Mouse (Mus musculus): ENCODE measurements around the gene Gm44503. TPM values are rescaled to one million over a fixed set of nuclear protein-coding genes. Genes with fewer than 3 reads are reported as not detected.
A peak's percentile ranks its signal among the peaks of the same experiment; 100 is the strongest.

Gene Gm44503
- polyA plus RNA-seq, 1 experiment from 2014 or later, result not detected

DNA sequence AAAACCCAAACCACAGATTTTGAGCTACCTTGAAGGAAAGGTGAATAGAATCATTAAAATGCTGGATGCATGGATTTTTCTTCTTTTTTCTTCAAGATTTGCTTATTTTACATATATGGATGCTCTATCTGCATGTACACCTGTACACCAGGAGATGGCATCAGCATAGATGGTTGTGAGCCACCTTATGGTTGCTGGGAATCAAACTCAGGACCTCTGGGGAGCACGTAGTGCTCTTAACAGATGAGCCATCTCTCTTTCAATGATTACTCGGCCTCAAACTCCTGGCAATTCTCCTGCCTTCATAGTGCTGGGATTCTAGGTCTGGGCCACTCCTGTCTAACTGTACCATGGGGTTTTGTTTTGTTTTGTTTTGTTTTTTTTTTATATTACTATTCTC lies 24.4 kb downstream of the Gm44503 start:
- Histone ChIP-seq H3K4me2 (replicated peaks) (no peak overlapping the region), H3K36me3 (no peaks in the 10 kb centered on the region), H3K4me3 (no peak overlapping the region), H3K9me3 (no peaks in the 10 kb centered on the region), H3K27ac (no peak overlapping the region), H3K27me3 (peaks cover 14% of the 10 kb centered on the region), H3K4me1 (peaks cover 12% of the 10 kb centered on the region), H3K9ac (no peak overlapping the region)
- WGBS, result 74% methylated on average over 2 of the region's 2 CpGs
- ATAC-seq (ENCODE audit: low FRiP score, low read depth), result no peak

DNA sequence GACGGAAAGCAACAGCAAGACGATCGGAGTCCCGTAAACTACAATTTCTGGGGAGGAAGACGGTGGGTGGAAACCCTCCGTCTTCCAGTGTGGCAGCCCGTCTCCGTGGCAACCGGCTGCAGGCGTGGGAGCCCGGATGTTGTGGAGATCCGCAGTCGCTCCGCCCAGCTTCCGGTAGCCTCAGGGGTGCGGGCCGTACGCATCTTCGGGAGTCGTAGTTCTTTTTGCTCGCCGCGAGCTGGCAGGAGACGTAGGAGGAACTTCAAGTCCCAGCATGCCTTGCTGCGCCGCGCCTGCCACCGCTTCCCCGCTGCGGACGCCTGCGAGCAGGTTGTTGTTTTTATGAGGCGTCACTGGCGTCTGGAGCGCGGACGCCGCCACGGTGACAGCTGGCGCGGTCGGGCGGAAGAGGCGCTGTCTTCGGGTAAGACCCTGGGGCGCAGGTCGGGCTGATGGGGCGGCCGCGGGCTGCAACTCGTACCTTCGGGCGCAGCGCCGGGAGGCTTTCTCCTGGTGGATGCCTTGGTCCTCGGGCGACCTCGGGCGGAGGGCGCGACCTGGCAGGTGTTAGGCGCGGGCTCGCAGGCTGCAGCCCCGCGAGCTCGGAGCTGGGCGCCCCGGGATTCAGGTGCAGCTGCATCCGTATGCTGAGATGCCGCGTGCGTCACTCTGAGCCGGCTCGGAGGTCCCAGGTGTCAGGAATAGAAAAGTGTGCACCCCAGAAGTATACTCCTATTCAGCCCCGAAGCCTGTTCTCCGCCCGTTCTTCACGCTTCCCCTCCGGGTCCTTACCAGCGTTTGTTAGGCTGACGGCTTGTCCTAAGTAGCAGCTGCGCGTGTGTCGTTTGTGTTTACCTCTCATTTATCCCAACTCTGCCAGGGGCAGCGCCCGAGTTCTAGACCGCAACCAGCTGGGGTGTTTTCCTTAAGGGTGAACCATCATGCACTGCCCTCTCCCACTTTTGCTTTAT lies 26.9 kb downstream of the Gm44503 start, which contains the start of the genes Ccpg1os and Ccpg1:
Gene Ccpg1os, minus strand, starts transcription at position 133 of the 971 bp plus-strand sequence.
Gene Ccpg1, plus strand, starts transcription at position 180 of the 971 bp plus-strand sequence.
- under 1% methylated on average over 88 of the region's 88 CpGs for WGBS
- peaks cover 14% of the 10 kb centered on the region for H3K27me3 ChIP-seq
- H3K4me2 ChIP-seq (replicated peaks), result peak within 1 kb of the TSS; percentile 87
- ATAC-seq (ENCODE audit: low FRiP score, low read depth), result peak; percentile 100
- peak within 1 kb of the TSS; percentile 75 for H3K9ac ChIP-seq
- H3K4me1 ChIP-seq, result peaks cover 12% of the 10 kb centered on the region
- no peaks in the 10 kb centered on the region for H3K36me3 ChIP-seq
- H3K27ac ChIP-seq, result no peak within 1 kb of the TSS
- no peaks in the 10 kb centered on the region for H3K9me3 ChIP-seq
- H3K4me3 ChIP-seq, result peak within 1 kb of the TSS; percentile 75

DNA sequence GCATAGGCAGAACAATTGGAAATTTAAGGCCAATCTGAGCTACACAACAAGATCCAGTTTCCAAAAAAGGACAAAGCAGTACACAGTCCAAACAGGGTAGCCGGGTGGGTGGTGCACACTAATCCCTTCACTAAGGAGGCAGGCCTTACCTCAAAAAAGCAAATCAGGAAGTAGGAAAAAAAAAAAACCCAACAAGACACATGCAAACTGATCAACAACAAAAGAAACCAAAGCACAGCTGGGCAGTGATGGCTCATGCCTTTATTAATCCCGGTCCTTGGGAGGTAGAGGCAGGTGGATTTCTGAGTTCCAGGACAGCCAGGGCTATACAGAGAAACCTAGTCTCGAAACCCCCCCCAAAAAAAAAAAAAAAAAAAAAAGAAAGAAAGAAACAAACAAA lies 29.1 kb downstream of the Gm44503 start:
- no peak for ATAC-seq (ENCODE audit: low FRiP score, low read depth)
- 54% methylated on average over 3 of the region's 3 CpGs for WGBS
- peaks cover 12% of the 10 kb centered on the region for H3K4me1 ChIP-seq
- H3K9me3 ChIP-seq, result no peaks in the 10 kb centered on the region
- H3K27me3 ChIP-seq, result peaks cover 14% of the 10 kb centered on the region
- no peak overlapping the region for H3K9ac ChIP-seq
- H3K36me3 ChIP-seq, result no peaks in the 10 kb centered on the region
- H3K4me2 ChIP-seq (replicated peaks), result no peak overlapping the region
- H3K27ac ChIP-seq, result no peak overlapping the region
- H3K4me3 ChIP-seq, result no peak overlapping the region

DNA sequence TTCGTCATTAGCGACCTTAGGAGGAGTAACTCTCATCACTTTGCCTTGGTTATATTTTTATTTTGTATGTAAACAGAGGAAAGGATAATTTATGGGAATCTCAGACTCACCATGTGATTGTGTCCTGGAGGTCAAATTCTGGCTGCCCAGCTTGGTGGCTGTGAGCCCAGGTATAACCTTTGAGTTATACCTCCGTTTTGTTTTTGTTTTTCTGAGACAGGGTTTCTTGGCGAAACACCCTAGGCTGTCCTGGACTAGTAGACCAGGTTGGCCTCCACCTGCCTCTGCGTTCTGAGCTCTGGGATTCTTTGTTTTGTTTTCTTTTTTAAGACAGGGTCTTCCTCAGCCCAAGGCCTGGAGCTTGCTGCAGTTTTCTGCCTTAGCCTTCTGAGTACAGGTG lies 30.1 kb downstream of the Gm44503 start:
- Histone ChIP-seq H3K4me1 (peaks cover 12% of the 10 kb centered on the region), H3K9ac (no peak overlapping the region), H3K4me3 (no peak overlapping the region), H3K27me3 (peaks cover 14% of the 10 kb centered on the region), H3K9me3 (no peaks in the 10 kb centered on the region), H3K4me2 (replicated peaks) (no peak overlapping the region), H3K36me3 (no peaks in the 10 kb centered on the region), H3K27ac (no peak overlapping the region)
- no peak for ATAC-seq (ENCODE audit: low FRiP score, low read depth)
- 85% methylated on average over 5 of the region's 5 CpGs for WGBS

DNA sequence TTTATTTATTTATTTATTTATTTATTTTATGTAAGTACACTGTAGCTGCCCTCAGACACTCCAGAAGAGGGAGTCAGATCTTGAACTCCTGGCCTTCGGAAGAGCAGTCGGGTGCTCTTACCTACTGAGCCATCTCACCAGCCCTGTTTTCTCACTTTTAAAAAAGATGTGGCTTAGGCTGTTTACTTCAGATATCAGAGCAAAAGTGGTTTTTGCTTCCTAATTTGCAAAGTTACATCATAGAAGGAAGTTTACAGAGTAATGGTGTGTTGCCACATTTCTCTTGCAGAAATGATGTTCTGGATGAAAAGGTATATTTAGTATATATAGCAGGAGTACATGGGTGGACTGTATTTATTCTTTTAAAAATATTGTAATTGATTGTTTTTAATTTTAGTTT lies 32.8 kb downstream of the Gm44503 start:
- WGBS, result 88% methylated on average over 2 of the region's 2 CpGs
- Histone ChIP-seq H3K4me2 (replicated peaks) (no peak overlapping the region), H3K27ac (no peak overlapping the region), H3K27me3 (peaks cover 13% of the 10 kb centered on the region), H3K4me3 (no peak overlapping the region), H3K9me3 (no peaks in the 10 kb centered on the region), H3K4me1 (no peaks in the 10 kb centered on the region), H3K9ac (no peak overlapping the region), H3K36me3 (no peaks in the 10 kb centered on the region)
- no peak for ATAC-seq (ENCODE audit: low FRiP score, low read depth)

DNA sequence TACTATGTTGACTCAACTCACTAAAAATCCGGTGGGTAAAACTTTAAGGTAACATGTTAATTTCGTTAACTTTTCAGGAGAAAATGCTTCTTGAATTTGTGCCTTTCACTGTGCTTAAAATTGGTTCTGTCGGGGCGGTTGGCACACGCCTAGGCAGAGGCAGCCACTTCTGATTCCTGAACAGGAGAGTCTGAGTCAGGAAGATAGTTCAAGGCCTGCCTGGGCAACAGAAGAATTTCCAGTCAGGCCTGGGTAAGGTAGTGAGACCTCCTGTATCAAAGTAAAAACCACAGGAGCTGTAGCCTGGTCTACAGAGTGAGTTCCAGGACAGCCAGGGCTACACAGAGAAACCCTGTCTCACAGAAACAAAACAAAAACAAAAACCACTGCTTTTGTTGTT lies 33.9 kb downstream of the Gm44503 start:
- no peaks in the 10 kb centered on the region for H3K36me3 ChIP-seq
- H3K9me3 ChIP-seq, result no peaks in the 10 kb centered on the region
- H3K27me3 ChIP-seq, result peaks cover 1% of the 10 kb centered on the region; the same call in 1 of the 2 replicates
- H3K4me2 ChIP-seq (replicated peaks), result no peak overlapping the region
- no peak overlapping the region for H3K27ac ChIP-seq
- no peaks in the 10 kb centered on the region for H3K4me1 ChIP-seq
- ATAC-seq (ENCODE audit: low FRiP score, low read depth), result no peak
- no peak overlapping the region for H3K9ac ChIP-seq
- 86% methylated on average over 5 of the region's 5 CpGs for WGBS
- H3K4me3 ChIP-seq, result no peak overlapping the region

DNA sequence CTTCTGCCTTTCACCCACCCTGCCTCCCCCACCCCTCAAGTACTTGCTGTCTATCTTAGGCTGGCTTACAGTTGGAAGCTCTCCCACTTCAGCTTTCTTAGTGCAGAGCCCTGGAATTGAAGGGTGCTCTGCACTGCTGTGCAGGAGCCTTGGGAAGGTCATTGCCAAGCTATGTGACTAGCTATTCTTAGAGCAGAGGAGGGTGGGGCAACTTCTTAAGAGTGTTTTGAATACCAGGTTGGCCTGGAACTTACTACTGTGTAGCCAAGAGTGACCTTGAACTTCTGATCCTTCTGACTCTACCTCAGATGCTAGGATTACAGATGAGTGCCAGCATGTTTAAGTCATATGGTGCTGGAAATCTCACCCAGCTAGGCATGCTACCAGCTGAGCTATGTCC lies 37.5 kb downstream of the Gm44503 start:
- Histone ChIP-seq H3K4me2 (replicated peaks) (no peak overlapping the region), H3K9ac (no peak overlapping the region), H3K27me3 (no peaks in the 10 kb centered on the region), H3K36me3 (no peaks in the 10 kb centered on the region), H3K4me3 (no peak overlapping the region), H3K4me1 (no peaks in the 10 kb centered on the region), H3K27ac (no peak overlapping the region), H3K9me3 (no peaks in the 10 kb centered on the region)
- no peak for ATAC-seq (ENCODE audit: low FRiP score, low read depth)

DNA sequence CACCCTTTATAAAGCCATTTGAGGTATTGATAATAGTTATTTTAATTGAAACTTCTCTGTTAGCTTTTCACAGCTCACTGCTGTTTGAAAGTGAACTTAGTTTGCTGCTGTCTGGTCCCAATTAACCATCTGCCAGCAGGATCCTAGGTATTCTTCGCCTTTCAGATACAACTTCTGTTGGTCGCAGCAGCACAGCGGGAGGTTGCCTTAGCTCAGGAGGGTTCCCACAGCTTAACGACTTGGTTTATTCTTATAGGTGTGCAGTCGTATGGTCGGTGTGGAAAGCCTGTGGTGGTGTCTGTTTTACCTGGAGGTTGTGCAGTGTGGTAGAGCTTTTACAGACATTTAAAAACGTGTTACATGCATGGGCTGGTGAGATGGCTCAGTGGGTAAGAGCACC lies 38.2 kb downstream of the Gm44503 start:
- ATAC-seq (ENCODE audit: low FRiP score, low read depth), result no peak
- H3K4me1 ChIP-seq, result no peaks in the 10 kb centered on the region
- H3K4me2 ChIP-seq (replicated peaks), result no peak overlapping the region
- H3K36me3 ChIP-seq, result no peaks in the 10 kb centered on the region
- H3K9ac ChIP-seq, result no peak overlapping the region
- no peak overlapping the region for H3K4me3 ChIP-seq
- H3K9me3 ChIP-seq, result no peaks in the 10 kb centered on the region
- WGBS, result 36% methylated on average over 7 of the region's 7 CpGs
- no peak overlapping the region for H3K27ac ChIP-seq
- H3K27me3 ChIP-seq, result no peaks in the 10 kb centered on the region

DNA sequence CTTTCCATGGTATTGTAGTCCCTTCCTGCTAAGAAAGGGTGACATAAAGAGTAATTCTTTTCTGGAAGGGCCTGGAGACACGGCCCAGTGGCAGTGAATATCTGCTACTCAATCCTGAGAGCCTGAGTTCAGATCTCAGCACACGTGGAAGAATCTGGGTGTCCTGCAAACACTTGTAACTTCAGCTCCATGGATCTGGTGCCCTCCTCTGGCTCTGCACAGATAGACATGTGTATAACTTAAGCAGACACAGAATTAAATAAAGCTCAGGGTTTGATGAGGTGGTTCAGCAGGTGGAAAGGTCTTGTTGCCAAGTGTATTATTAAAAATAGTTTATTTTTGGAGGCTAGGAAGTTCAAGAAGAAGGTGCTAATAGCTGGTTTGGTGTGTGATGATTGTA lies 41.8 kb downstream of the Gm44503 start:
- Histone ChIP-seq H3K9me3 (no peaks in the 10 kb centered on the region), H3K27me3 (no peaks in the 10 kb centered on the region), H3K4me3 (no peak overlapping the region), H3K9ac (no peak overlapping the region), H3K27ac (no peak overlapping the region), H3K4me1 (no peaks in the 10 kb centered on the region), H3K4me2 (replicated peaks) (no peak overlapping the region), H3K36me3 (no peaks in the 10 kb centered on the region; the same call in none of the 2 replicates)
- ATAC-seq (ENCODE audit: low FRiP score, low read depth), result no peak
- WGBS, result 74% methylated on average over 2 of the region's 2 CpGs

DNA sequence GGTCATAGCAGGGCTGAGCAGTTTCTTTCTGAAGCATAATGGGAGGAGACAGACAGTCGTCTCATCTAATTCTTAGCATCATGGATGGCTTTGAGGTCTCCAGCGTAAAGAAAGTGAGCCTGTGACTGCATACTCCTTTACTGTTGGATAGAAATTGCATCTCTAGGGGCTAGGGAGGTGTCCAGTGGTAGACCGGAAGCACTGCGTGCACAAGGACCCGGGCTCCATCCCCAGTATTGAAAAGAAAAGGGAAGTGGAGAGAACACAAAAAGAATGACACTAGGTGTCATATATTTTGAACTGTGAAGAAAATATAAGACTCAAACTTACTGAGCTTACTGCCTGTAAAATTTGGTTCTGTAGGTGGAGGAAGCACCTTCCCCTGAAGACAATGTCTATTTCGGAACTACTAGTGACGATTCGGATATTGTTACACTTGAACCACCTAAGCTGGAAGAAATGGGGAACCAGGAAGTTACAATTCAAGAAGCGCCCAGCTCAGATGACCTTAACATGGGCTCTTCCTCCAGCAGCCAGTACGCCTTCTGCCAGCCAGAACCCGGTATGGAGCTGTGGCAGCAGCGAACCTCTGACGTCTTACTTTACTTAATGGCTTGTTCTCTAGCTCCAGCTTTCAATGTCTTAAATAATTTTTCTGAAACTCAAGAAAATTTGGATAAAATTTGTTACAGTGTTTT lies 42.8 kb downstream of the Gm44503 start:
- no peak overlapping the region for H3K27ac ChIP-seq
- no peaks in the 10 kb centered on the region for H3K9me3 ChIP-seq
- 85% methylated on average over 13 of the region's 13 CpGs for WGBS
- no peak overlapping the region for H3K4me2 ChIP-seq (replicated peaks)
- peaks cover 8% of the 10 kb centered on the region for H3K36me3 ChIP-seq
- no peak overlapping the region for H3K4me3 ChIP-seq
- no peaks in the 10 kb centered on the region for H3K27me3 ChIP-seq
- no peak overlapping the region for H3K9ac ChIP-seq
- ATAC-seq (ENCODE audit: low FRiP score, low read depth), result no peak
- H3K4me1 ChIP-seq, result no peaks in the 10 kb centered on the region

DNA sequence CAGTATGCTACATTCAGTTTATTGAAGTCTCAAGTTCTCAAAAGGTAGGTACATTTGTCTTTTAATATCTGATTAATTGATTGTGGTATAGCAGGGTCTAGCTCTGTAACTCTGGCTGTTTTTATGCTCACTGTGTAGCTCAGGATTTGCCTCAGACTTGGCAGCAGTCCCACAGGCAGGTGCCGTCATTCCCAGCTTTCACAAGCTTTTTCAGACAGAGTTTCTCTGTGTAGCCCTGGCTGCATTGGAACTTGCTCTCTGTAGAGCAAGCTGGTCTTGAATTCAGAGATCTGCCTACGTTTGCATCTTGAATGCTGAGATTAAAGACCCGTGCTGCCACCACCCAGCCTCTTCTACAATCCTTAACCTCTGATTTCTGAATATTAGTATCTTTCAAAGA lies 43.5 kb downstream of the Gm44503 start:
- WGBS, result 59% methylated on average over 3 of the region's 3 CpGs
- Histone ChIP-seq H3K4me3 (no peak overlapping the region), H3K36me3 (peaks cover 8% of the 10 kb centered on the region), H3K27ac (no peak overlapping the region), H3K9ac (no peak overlapping the region), H3K4me1 (no peaks in the 10 kb centered on the region), H3K4me2 (replicated peaks) (no peak overlapping the region), H3K27me3 (no peaks in the 10 kb centered on the region), H3K9me3 (no peaks in the 10 kb centered on the region)
- no peak for ATAC-seq (ENCODE audit: low FRiP score, low read depth)

DNA sequence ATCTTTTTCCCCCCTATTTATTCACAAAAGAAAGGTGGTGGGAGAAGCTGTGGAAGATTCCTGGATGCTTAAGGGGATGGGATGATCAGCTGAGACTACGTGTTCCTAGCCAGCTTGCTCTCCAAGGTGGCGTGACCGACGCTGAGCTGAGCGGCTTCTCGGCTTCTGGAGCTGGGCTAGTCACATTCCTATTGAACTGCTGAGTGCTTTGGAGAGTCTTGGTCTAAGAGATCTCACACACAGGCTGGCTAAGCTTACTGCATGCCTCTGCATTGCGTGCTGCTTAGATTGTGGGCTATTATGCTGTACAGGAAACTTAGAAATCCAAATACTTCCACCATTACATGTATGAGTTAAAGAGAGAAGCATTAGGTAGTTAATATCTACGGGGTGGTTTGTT lies 45.4 kb downstream of the Gm44503 start:
- Histone ChIP-seq H3K27me3 (no peaks in the 10 kb centered on the region), H3K9me3 (no peaks in the 10 kb centered on the region), H3K4me1 (no peaks in the 10 kb centered on the region), H3K4me2 (replicated peaks) (no peak overlapping the region), H3K27ac (no peak overlapping the region), H3K4me3 (no peak overlapping the region), H3K9ac (no peak overlapping the region), H3K36me3 (peaks cover 8% of the 10 kb centered on the region)
- ATAC-seq (ENCODE audit: low FRiP score, low read depth), result no peak
- WGBS, result 87% methylated on average over 8 of the region's 8 CpGs
